Mouse (Mus musculus) limb, embryonic 11.5 days (tissue): ENCODE data around the gene Vsnl1. TPM values are rescaled to one million over a fixed set of nuclear protein-coding genes. Genes with fewer than 3 reads are reported as not detected.
A peak's percentile ranks its signal among the peaks of the same experiment; 100 is the strongest.

Source experiments
- ATAC-seq: fragments of 200-750 bp; cut with Nextera tagmentation; 2 replicates; pipeline ENCODE4 v1.8.0; 2017; ENCODE audit warnings: low read depth; ENCODE audit not compliant: insufficient number of reproducible peaks, low FRiP score, low TSS enrichment
- DNase-seq: peaks from one replicate; pipeline ENCODE4 v3.0.0-alpha.2; 2015; ENCODE audit warnings: low spot score
- H3K27ac ChIP-seq: fragments of 300-500 bp; sonication (generic); replicated peaks from 2 replicates; pipeline ENCODE4 v1.5.1; 2014; ENCODE audit warnings: low read depth, mild to moderate bottlenecking, low read length
- H3K27me3 ChIP-seq: fragments of 300-500 bp; sonication (generic); 2 replicates; pipeline ENCODE4 v1.6.1; 2014; ENCODE audit warnings: mild to moderate bottlenecking, low read length, mixed read lengths; ENCODE audit not compliant: control insufficient read depth, insufficient read depth
- H3K36me3 ChIP-seq: fragments of 300-500 bp; sonication (generic); 2 replicates; pipeline ENCODE4 v1.6.1; 2014; ENCODE audit warnings: mild to moderate bottlenecking, low read length, moderate library complexity, mixed read lengths; ENCODE audit not compliant: control insufficient read depth, insufficient read depth
- H3K4me1 ChIP-seq: fragments of 300-500 bp; sonication (generic); 2 replicates; pipeline ENCODE4 v1.6.1; 2014; ENCODE audit warnings: low read length, mixed read lengths; ENCODE audit not compliant: control insufficient read depth, insufficient read depth
- H3K4me2 ChIP-seq: fragments of 300-500 bp; sonication (generic); 2 replicates; pipeline ENCODE4 v1.6.1; 2014; ENCODE audit warnings: low read depth, mild to moderate bottlenecking, moderate library complexity; ENCODE audit not compliant: severe bottlenecking
- H3K4me3 ChIP-seq: fragments of 300-500 bp; sonication (generic); 2 replicates; pipeline ENCODE4 v1.5.1; 2014; ENCODE audit warnings: low read depth, low read length
- H3K9ac ChIP-seq: fragments of 300-500 bp; sonication (generic); 2 replicates; pipeline ENCODE4 v1.6.1; 2014; ENCODE audit warnings: mild to moderate bottlenecking, low read length
- H3K9me3 ChIP-seq: fragments of 300-500 bp; sonication (generic); 2 replicates; pipeline ENCODE4 v1.6.1; 2016; ENCODE audit warnings: low read length; ENCODE audit not compliant: control insufficient read depth
- WGBS: fragments of 180-500 bp; shearing (Covaris S2); extraction: QIAGEN DNeasy Blood & Tissue Kit; methylation state at CpG from one replicate; pipeline ENCODE4 v1.1.7; 2014; 5-methylcytosine and 5-hydroxymethylcytosine counted together
- polyA plus RNA-seq: library from polyadenylated mRNA; unstranded; fragments of >200 nt; fragmentation: Nextera tagmentation; extraction: Ambion mirVana; gene quantifications from 2 replicates; pipeline ENCODE4 v1.2.1, GENCODE M21; 2014

The Vsnl1 gene
- polyA plus RNA-seq, 1 experiment from 2014 or later = 0.28 TPM

- Histone ChIP-seq H3K4me2 (no peak overlapping the region), H3K9ac (no peak overlapping the region), H3K4me3 (no peak overlapping the region), H3K27me3 (no peaks in the 10 kb centered on the region), H3K27ac (no peak overlapping the region), H3K9me3 (no peaks in the 10 kb centered on the region), H3K4me1 (no peaks in the 10 kb centered on the region), H3K36me3 (no peaks in the 10 kb centered on the region)
- 67% methylated on average over 6 of the region's 6 CpGs for WGBS
- ATAC-seq (no peak), DNase-seq (no peak)
Measured at GRCm38 (mm10) chr12:11364870-11365269, 71.5 kb downstream of the Vsnl1 start.

- WGBS = 94% methylated on average over 5 of the region's 6 CpGs
- Histone ChIP-seq H3K4me3 (no peak overlapping the region), H3K9me3 (no peaks in the 10 kb centered on the region), H3K27ac (no peak overlapping the region), H3K4me2 (no peak overlapping the region), H3K9ac (no peak overlapping the region), H3K36me3 (no peaks in the 10 kb centered on the region), H3K27me3 (no peaks in the 10 kb centered on the region), H3K4me1 (no peaks in the 10 kb centered on the region)
- DNase-seq (no peak), ATAC-seq (no peak)
Measured at GRCm38 (mm10) chr12:11362435-11362834, 74.0 kb downstream of the Vsnl1 start.

- Histone ChIP-seq H3K4me2 (no peak overlapping the region), H3K27ac (no peak overlapping the region), H3K36me3 (no peaks in the 10 kb centered on the region), H3K9me3 (no peaks in the 10 kb centered on the region), H3K9ac (no peak overlapping the region), H3K4me3 (no peak overlapping the region), H3K4me1 (no peaks in the 10 kb centered on the region), H3K27me3 (no peaks in the 10 kb centered on the region)
- DNase-seq (peak; percentile 84), ATAC-seq (no peak)
- WGBS = 36% methylated on average over 5 of the region's 5 CpGs
Measured at GRCm38 (mm10) chr12:11350895-11351294, 85.5 kb downstream of the Vsnl1 start.

- no peak overlapping the region for H3K4me3 ChIP-seq
- no peaks in the 10 kb centered on the region for H3K4me1 ChIP-seq
- DNase-seq (no peak), ATAC-seq (no peak)
- no peak overlapping the region for H3K4me2 ChIP-seq
- no peak overlapping the region for H3K27ac ChIP-seq
- H3K36me3 ChIP-seq = no peaks in the 10 kb centered on the region
- 71% methylated on average over 5 of the region's 5 CpGs for WGBS
- H3K27me3 ChIP-seq = no peaks in the 10 kb centered on the region
- H3K9me3 ChIP-seq = no peaks in the 10 kb centered on the region
- no peak overlapping the region for H3K9ac ChIP-seq
Measured at GRCm38 (mm10) chr12:11349870-11350269, 86.5 kb downstream of the Vsnl1 start.

- no peak overlapping the region for H3K9ac ChIP-seq
- H3K4me1 ChIP-seq = no peaks in the 10 kb centered on the region
- 20% methylated on average over 1 of the region's 1 CpGs for WGBS
- H3K4me3 ChIP-seq = no peak overlapping the region
- H3K9me3 ChIP-seq = no peaks in the 10 kb centered on the region
- H3K27me3 ChIP-seq = no peaks in the 10 kb centered on the region
- H3K27ac ChIP-seq = no peak overlapping the region
- no peaks in the 10 kb centered on the region for H3K36me3 ChIP-seq
- DNase-seq (no peak), ATAC-seq (no peak)
- H3K4me2 ChIP-seq = no peak overlapping the region
Measured at GRCm38 (mm10) chr12:11348423-11348822, 88.0 kb downstream of the Vsnl1 start.

- Histone ChIP-seq H3K9me3 (no peaks in the 10 kb centered on the region), H3K36me3 (no peaks in the 10 kb centered on the region), H3K4me2 (no peak overlapping the region), H3K27ac (no peak overlapping the region), H3K9ac (no peak overlapping the region), H3K27me3 (no peaks in the 10 kb centered on the region), H3K4me1 (no peaks in the 10 kb centered on the region), H3K4me3 (no peak overlapping the region)
- WGBS = 47% methylated on average over 2 of the region's 2 CpGs
- no peak for ATAC-seq
- no peak for DNase-seq
Measured at GRCm38 (mm10) chr12:11345963-11346362, 90.5 kb downstream of the Vsnl1 start.

GRCm38 (mm10) chr12:11342020-11342600 is 94.3 kb downstream of the Vsnl1 start:
- no peaks in the 10 kb centered on the region for H3K36me3 ChIP-seq
- no peak overlapping the region for H3K27ac ChIP-seq
- no peak overlapping the region for H3K4me3 ChIP-seq
- no peaks in the 10 kb centered on the region for H3K27me3 ChIP-seq
- WGBS = 80% methylated on average over 6 of the region's 6 CpGs
- no peak for ATAC-seq
- H3K4me1 ChIP-seq = no peaks in the 10 kb centered on the region
- H3K9ac ChIP-seq = no peak overlapping the region
- no peak overlapping the region for H3K4me2 ChIP-seq
- H3K9me3 ChIP-seq = no peaks in the 10 kb centered on the region
- DNase-seq = no peak

GRCm38 (mm10) chr12:11338251-11338650 is 98.2 kb downstream of the Vsnl1 start:
- WGBS = 95% methylated on average over 2 of the region's 2 CpGs
- no peak overlapping the region for H3K4me3 ChIP-seq
- DNase-seq (no peak), ATAC-seq (no peak)
- no peak overlapping the region for H3K27ac ChIP-seq
- H3K4me1 ChIP-seq = no peaks in the 10 kb centered on the region
- no peaks in the 10 kb centered on the region for H3K9me3 ChIP-seq
- no peaks in the 10 kb centered on the region for H3K36me3 ChIP-seq
- no peak overlapping the region for H3K4me2 ChIP-seq
- H3K9ac ChIP-seq = no peak overlapping the region
- H3K27me3 ChIP-seq = no peaks in the 10 kb centered on the region

- Histone ChIP-seq H3K36me3 (no peaks in the 10 kb centered on the region), H3K9me3 (no peaks in the 10 kb centered on the region), H3K4me2 (no peak overlapping the region), H3K27ac (no peak overlapping the region), H3K9ac (no peak overlapping the region), H3K4me1 (no peaks in the 10 kb centered on the region), H3K27me3 (no peaks in the 10 kb centered on the region), H3K4me3 (no peak overlapping the region)
- ATAC-seq = no peak
- DNase-seq = peak; percentile 59
- 38% methylated on average over 4 of the region's 4 CpGs for WGBS
Measured at GRCm38 (mm10) chr12:11336845-11337244, 99.6 kb downstream of the Vsnl1 start.
